Mouse (Mus musculus) layer of hippocampus, postnatal 14 days (tissue): ENCODE results near the gene Fam177a. TPM values are rescaled to one million over a fixed set of nuclear protein-coding genes. Genes with fewer than 3 reads are reported as not detected.
"Not testable (repeated sequence)": the region's sequence is repeated elsewhere in the genome, so short reads cannot be mapped to it uniquely, and the experiment has no call there.

Experiments used
- DNase-seq, 2 experiments: peaks; one replicate each; pipeline ENCODE4 v3.0.0; 2021 to 2022; ENCODE audit warnings: low spot score in 2 of 2, mixed read lengths in 1 of 2
- long read RNA-seq, 2 experiments: library from polyadenylated mRNA; stranded (forward); transcript quantifications; one replicate each; pipeline ENCODE4 v2.0.0; 2021
- total RNA-seq, 2 experiments: library from RNA; stranded (reverse); gene quantifications; 2 replicates each; pipeline ENCODE4 v1.2.3; 2021

The Fam177a gene
- 10 to 100 TPM; 17.6 to 22.7 TPM for total RNA-seq
- long read RNA-seq, experiment 1, transcript Fam177a-201 (5 exons, 3,922 nt) = major isoform, 28 of 34 reads
- long read RNA-seq, experiment 1, partial matches to known transcripts = 2 of 34 reads
- long read RNA-seq, experiment 1, other reads (novel, unspliced or antisense) = 4 of 34 reads
- long read RNA-seq, experiment 2, transcript Fam177a-201 (5 exons, 3,922 nt) = major isoform, 51 of 58 reads
- long read RNA-seq, experiment 2, partial matches to known transcripts = 1 of 58 reads
- long read RNA-seq, experiment 2, other reads (novel, unspliced or antisense) = 6 of 58 reads

DNA sequence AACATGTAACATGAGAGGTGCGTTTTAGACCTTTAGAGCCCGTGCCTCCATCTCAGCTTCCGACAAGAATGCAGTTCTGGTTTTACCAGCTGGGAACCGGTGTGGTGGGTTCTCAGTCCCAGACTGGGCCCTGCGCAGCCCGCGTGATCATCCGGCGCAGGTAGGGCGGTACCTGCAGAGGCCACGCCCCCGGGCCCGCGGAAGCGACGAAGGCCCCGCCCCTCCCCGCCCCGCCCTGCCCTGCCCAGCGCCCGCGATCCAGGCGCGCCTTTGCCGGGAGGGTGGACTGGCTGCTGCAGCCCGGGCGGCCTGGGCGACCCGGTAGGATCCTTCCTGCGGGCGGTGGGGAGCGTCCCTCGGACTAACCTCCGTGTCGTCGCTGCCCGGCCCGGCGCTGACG, at the start of gene Fam177a:
TSS of gene Fam177a (plus strand) at position 228 of the 400 bp plus-strand sequence.
- not testable (repeated sequence) for DNase-seq

DNA sequence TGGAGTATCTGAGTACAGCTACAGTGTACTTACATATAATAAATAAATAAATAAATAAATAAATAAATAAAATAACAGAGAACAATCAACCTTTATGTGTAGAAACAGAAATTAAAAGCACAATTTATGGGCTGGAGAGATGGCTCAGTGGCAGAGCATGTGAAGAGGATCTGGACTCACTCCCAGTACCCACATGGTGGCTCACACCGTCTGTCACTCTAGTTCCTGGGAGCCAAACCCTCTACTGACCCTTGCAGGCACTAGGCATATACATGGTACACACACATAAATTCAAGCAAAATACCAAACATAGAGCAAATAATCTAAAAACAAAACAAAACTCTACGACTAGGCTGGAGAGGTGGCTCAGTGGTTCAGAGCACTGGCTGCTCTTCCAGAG, 49.0 kb upstream of the Fam177a start:
- no peak for DNase-seq

DNA sequence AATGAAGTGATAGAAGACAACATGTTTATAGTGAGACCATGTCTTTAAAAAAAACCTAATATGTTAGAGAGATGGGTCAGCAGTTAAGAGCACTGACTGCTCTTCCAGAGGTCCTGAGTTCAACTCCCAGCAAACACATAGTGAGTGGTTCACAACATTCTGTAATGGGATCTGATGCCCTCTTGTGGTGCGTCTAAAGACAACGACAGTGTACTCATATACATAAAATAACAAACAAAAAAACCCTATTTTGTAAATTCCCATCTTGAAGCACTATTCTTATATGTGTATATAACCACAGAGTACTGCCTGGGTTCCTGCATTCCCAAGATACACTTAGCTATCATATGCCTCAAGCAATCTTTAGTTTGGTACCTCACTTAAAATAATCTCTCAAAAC, 45.6 kb upstream of the Fam177a start:
- DNase-seq = not testable (repeated sequence)

DNA sequence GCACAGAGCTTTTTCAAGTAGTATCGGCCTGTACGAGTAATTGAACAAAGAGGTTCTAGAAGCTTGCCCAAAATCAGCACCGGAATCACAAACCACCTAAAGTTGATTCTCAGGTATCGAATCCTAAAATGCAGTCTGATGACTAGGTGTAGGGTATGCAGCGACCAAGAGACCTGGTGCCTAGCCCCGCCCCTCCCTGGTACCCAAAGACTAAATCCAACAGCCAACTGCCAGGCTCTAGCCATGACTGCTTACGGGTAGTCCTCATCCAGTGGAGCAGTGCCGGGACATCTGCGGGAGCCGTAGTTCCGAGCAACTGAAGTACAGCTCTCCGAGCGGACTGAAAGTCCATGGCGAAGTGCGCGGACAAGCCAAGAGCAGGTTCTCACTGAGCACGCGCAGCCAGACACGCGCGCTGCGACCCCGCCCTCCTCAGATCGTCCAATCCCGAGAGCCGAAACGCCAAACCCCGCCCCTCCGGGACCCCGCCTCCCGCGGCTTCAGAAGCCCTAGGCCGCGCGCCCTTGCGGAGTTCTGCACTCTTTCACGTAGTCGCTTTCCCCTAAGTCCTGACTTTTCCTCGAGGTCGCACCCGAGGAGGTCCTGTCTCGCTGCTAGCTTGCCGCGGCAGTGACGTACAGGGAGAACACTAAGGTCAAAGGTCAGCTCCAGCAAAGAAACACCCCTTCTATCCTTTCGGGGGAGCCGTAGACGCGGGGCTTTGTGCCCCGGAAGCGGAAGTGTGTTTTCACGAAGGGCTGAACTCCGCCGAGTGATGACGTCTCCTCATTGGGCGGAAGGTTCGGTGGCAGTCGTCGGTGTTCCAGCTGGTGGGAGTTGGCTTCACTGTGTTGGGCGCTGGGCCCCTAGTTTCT, 44.3 kb upstream of the Fam177a start, which contains the start of the genes 2700097O09Rik and Srp54a:
TSS of gene 2700097O09Rik (minus strand) at position 385 of the 875 bp plus-strand sequence.
TSS of gene Srp54a (plus strand) at position 537 of the 875 bp plus-strand sequence.
- peak; percentile 94 to 95 for DNase-seq

DNA sequence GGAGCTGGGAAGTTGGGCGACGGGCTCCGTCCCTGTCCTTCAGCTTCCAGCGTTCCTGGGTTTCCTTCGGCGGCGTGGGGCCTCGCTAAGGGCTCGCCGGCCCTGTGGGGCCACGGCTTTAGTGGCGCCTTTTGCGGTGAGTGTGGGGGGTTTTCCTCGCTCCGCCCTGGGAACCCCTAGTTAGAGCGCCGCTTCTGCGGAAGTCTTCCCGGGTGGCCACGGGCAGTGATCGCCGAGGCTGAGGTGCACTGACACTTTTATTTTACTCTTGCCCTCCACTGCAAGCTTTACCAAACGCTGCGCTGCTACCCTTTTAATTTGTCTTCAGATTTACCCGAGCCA, 43.7 kb upstream of the Fam177a start:
- DNase-seq = not testable (repeated sequence)

DNA sequence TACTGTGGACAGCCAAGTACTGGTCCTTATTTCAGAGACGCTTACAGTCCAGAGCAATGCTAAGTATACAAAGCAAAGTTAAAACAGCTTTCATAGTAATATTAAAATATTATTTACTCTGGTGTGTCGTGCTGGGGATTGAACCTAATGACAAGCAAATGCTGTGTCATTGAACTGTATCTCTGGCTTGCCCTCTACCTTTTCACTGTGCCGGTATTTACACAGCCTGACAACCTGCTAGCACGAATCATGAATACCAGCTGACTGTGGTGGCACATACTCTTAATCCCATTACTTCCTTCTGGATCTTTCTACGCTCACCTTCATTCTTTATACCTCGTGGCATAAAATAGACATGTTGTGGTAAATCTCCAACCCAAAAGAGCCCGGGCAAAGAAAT, 32.1 kb upstream of the Fam177a start:
- DNase-seq = not testable (repeated sequence)

DNA sequence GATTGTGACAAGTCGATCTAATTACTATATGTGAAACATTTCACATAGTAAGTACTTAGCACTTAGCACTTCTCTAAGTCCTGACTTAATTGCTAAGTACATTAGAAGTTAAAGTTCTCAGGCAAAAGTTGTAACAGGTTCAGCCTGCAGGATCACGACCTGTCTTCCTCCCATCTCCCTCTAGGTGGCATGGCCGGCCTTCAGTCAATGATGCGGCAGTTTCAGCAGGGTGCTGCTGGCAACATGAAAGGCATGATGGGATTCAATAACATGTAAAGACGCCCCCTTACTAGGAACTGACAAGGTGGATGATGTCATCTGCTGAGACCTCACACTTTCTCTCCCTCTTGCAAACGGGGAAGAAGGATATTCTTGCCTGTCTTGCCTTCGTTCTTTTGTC, 11.7 kb upstream of the Fam177a start:
- not testable (repeated sequence) for DNase-seq

DNA sequence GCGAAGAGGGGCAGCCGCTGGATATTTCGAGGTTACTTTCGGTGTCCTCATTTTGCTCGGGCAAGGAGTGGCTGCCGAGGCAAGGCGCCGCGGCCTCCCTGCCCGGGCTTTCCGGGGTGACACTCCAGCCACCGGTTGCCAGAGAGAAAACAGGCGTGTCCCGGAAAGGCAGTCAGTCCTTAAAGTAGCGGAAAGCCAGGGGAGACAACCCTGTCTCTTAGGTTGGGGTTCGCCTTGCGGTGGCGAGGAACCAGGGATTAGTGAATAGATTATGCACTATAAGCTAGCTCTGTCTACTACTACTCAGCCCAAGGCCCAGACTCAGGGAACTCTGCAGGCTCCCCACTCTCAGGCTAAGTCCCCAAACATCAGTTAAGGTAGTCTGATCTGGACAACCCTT, 462 bp downstream of the Fam177a start:
- not testable (repeated sequence) for DNase-seq

DNA sequence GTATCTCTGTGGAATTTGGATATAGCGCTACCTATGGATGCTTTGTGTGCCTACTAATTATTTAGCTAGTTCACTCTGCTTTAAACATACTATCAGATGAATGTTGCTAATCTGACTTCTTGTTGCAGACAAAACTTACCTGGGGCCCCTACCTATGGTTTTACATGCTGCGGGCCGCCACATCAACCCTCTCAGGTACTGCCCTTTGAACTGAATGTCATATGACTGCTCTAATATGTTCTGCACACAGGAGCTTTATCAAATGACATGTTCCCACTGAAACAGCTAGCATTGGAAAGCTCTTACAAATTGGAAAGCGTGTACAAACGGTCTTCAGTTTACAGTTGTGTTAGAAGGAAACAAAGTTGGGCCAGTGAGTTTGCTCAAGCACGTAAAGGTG, 11.3 kb downstream of the Fam177a start:
- not testable (repeated sequence) for DNase-seq

DNA sequence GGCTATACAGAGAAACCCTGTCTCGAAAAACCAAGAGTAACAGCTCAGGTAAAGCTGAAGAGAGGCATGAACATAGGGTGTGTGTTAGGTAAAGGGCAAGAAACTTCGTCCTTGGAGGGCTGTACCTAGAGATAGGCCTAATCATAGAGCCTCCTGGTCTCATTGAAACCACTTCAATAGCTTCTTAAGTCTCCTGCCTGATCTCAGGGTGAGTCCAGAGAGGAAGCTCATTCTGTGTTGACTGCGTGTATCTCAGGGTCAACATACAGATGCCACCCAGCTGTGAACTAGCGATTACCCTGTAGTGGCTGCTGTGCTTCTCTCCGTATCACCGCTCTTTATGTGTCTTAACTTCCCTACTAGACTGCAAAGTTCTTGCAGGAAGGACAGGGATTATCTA, 13.6 kb downstream of the Fam177a start:
- not testable (repeated sequence) for DNase-seq

DNA sequence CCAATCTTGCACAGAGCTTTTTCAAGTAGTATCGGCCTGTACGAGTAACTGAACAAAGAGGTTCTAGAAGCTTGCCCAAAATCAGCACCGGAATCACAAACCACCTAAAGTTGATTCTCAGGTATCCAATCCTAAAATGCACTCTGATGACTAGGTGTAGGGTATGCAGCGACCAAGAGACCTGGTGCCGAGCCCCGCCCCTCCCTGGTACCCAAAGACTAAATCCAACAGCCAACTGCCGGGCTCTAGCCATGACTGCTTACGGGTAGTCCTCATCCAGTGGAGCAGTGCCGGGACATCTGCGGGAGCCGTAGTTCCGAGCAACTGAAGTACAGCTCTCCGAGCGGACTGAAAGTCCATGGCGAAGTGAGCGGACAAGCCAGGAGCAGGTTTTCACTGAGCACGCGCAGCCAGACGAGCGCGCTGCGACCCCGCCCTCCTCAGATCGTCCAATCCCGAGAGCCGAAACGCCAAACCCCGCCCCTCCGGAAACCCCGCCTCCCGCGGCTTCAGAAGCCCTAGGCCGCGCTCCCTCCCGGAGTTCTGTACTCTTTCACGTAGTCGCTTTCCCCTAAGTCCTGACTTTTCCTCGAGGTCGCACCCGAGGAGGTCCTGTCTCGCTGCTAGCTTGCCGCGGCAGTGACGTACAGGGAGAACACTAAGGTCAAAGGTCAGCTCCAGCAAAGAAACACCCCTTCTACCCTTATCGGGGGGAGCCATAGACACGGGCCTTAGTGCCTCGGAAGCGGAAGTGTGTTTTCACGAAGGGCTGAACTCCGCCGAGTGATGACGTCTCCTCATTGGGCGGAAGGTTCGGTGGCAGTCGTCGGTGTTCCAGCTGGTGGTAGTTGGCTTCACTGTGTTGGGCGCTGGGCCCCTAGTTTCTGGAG, 30.5 kb downstream of the Fam177a start, which contains the start of gene Srp54b:
TSS of gene Srp54b (plus strand) at position 546 of the 890 bp plus-strand sequence.
- not testable (repeated sequence) for DNase-seq

DNA sequence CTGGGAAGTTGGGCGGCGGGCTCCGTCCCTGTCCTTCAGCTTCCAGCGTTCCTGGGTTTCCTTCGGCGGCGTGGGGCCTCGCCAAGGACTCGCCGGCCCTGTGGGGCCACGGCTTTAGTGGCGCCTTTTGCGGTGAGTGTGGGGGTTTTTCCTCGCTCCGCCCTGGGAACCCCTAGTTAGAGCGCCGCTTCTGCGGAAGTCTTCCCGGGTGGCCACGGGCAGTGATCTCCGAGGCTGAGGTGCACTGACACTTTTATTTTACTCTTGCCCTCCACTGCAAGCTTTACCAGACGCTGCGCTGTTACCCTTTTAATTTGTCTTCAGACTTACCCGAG, 31.1 kb downstream of the Fam177a start:
- not testable (repeated sequence) for DNase-seq

DNA sequence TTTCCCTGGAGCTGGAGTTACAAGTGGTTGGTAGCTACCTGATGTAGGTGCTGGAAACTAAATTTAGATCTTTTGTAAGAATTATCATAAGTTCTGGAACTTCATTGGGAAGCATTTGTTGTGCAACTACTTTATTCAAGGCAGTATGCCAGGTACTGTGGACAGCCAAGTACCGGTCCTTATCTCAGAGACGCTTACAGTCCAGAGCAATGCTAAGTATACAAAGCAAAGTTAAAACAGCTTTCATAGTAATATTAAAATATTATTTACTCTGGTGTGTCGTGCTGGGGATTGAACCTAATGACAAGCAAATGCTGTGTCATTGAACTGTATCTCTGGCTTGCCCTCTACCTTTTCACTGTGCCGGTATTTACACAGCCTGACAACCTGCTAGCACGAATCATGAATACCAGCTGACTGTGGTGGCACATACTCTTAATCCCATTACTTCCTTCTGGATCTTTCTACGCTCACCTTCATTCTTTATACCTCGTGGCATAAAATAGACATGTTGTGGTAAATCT, 42.8 kb downstream of the Fam177a start:
- not testable (repeated sequence) for DNase-seq

DNA sequence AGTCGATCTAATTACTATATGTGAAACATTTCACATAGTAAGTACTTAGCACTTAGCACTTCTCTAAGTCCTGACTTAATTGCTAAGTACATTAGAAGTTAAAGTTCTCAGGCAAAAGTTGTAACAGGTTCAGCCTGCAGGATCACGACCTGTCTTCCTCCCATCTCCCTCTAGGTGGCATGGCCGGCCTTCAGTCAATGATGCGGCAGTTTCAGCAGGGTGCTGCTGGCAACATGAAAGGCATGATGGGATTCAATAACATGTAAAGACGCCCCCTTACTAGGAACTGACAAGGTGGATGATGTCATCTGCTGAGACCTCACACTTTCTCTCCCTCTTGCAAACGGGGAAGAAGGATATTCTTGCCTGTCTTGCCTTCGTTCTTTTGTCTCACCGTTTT, 63.4 kb downstream of the Fam177a start:
- not testable (repeated sequence) for DNase-seq

DNA sequence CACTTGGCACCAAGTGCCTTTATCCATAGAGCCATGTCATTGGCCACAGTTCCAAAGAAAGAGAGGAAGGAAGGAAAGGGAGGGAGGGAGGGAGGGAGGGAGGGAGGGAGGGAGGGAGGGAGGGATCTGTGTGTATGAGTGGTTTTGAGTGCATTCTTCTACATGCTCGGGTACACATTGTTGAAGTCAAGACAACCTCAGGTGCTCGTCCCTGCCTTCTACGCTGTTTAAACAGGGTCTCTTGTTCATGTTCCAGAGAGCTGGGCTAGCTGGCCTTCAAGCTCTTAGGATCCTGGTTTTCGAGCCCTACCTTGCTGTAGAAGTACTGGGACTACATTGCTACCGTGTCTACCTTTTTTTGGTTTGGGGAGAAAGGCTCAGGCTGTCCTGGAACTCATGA, 64.9 kb downstream of the Fam177a start:
- DNase-seq = not testable (repeated sequence)

Other genes with a start within 250 kb of the Fam177a start
- gene Gm20403, start 137.9 kb upstream of the Fam177a start, total RNA-seq = not detected
- 1 to 10 TPM; 1.2 to 3.8 TPM for gene Baz1a, start 110.1 kb upstream of the Fam177a start, total RNA-seq
- gene 2700097O09Rik, start 44.4 kb upstream of the Fam177a start, total RNA-seq = 1 to 10 TPM; 8.1 to 8.6 TPM
- 10 to 100 TPM; 88.2 to 95.9 TPM for gene Srp54a, start 44.2 kb upstream of the Fam177a start, total RNA-seq
- 10 to 100 TPM; 62.0 to 66.4 TPM for gene Srp54b, start 30.6 kb downstream of the Fam177a start, total RNA-seq
- 1 to 10 TPM; 1.7 to 9.3 TPM for gene 1700047I17Rik2, start 75.1 kb downstream of the Fam177a start, total RNA-seq
- 10 to 100 TPM; 36.7 to 38.1 TPM for gene Srp54c, start 105.7 kb downstream of the Fam177a start, total RNA-seq
- 10 to 100 TPM in 1 of 2 experiments, 1 to 10 TPM in 1; 8.1 to 10.4 TPM for gene 1110008L16Rik, start 175.1 kb downstream of the Fam177a start, total RNA-seq
- gene Ppp2r3c, start 178.5 kb downstream of the Fam177a start, total RNA-seq = 10 to 100 TPM; 12.4 to 14.1 TPM